Mouse (Mus musculus): Measurements from ENCODE around the gene Opn3. TPM values are rescaled to one million over a fixed set of nuclear protein-coding genes. Genes with fewer than 3 reads are reported as not detected.

Opn3 gene
- total and polyA plus RNA-seq, 3 experiments = 0.89 to 2.9 (median 1.6) TPM

GRCm38 (mm10) chr1:175708013-175708412 lies 15.4 kb upstream of the Opn3 start:
- Histone ChIP-seq H3K4me3 (replicated peaks in 1 of 3; ENCODE audit: low read depth in 2 of 3, low read length in 2 of 3, poor library complexity in 1 of 3) (no peak overlapping the region), H3K4me2 (ENCODE audit: insufficient read depth, low read depth, poor library complexity, severe bottlenecking) (no peak overlapping the region), H3K9ac (ENCODE audit: insufficient read depth, low read depth) (no peak overlapping the region), H3K4me1 (ENCODE audit: control insufficient read depth in 1 of 2, insufficient read depth in 2 of 2) (no peaks in the 10 kb centered on the region), H3K9me3 (replicated peaks; ENCODE audit: low read length) (no peaks in the 10 kb centered on the region), H3K79me2 (replicated peaks; ENCODE audit: control insufficient read depth, extremely low read depth, insufficient read depth, poor library complexity, severe bottlenecking) (no peaks in the 10 kb centered on the region), H3K36me3 (replicated peaks in 1 of 2; ENCODE audit: control insufficient read depth in 1 of 2, insufficient read depth in 1 of 2, low read length in 1 of 2) (no peaks in the 10 kb centered on the region), H3K27me3 (replicated peaks) (no peaks in the 10 kb centered on the region), H3K27ac (ENCODE audit: insufficient read depth, low read depth) (no peak overlapping the region)
- dilution Hi-C loops (cut with MboI; ENCODE audit: extremely low pct_ligation_motif_present, extremely low pct_unique_long_range_greater_than_20kb, low sequenced_read_pairs) (no loop called here), in situ Hi-C loops (cut with MboI; ENCODE audit: low pct_ligation_motif_present, low pct_unique_long_range_greater_than_20kb, low sequenced_read_pairs) (no loop called here)
- TF ChIP-seq CHD2 (IDR thresholded peaks at IDR 0.05; ENCODE audit: low read length) (no peak), SIN3A (IDR thresholded peaks at IDR 0.05; ENCODE audit: low read length) (no peak), CTCF (conservative IDR thresholded peaks at IDR 0.05 in 1 of 2, IDR thresholded peaks at IDR 0.05 in 1 of 2; ENCODE audit: low read depth in 2 of 2, low read length in 2 of 2) (no peak), ZNF384 (IDR thresholded peaks at IDR 0.05; ENCODE audit: low read depth, low read length) (no peak), POLR2A (IDR thresholded peaks at IDR 0.05; ENCODE audit: low read depth, low read length) (no peak), USF2 (conservative IDR thresholded peaks at IDR 0.05; ENCODE audit: low read depth, low read length) (no peak), CHD1 (IDR thresholded peaks at IDR 0.05; ENCODE audit: low read depth, low read length) (no peak), MAFK (IDR thresholded peaks at IDR 0.05; ENCODE audit: insufficient replicate concordance, low read length) (no peak), IRF4 (IDR thresholded peaks at IDR 0.05; ENCODE audit: low read depth, low read length) (no peak), MAZ (IDR thresholded peaks at IDR 0.05; ENCODE audit: low read depth, low read length) (no peak), NRF1 (IDR thresholded peaks at IDR 0.05; ENCODE audit: low read depth, low read length) (no peak), UBTF (IDR thresholded peaks at IDR 0.05; ENCODE audit: low read depth, low read length) (no peak), JUND (conservative IDR thresholded peaks at IDR 0.05; ENCODE audit: low read depth, low read length) (no peak), ZC3H11A (IDR thresholded peaks at IDR 0.05; ENCODE audit: low read depth, low read length) (no peak)
- DNase-seq (ENCODE audit: extremely low read depth) = no peak

DNA sequence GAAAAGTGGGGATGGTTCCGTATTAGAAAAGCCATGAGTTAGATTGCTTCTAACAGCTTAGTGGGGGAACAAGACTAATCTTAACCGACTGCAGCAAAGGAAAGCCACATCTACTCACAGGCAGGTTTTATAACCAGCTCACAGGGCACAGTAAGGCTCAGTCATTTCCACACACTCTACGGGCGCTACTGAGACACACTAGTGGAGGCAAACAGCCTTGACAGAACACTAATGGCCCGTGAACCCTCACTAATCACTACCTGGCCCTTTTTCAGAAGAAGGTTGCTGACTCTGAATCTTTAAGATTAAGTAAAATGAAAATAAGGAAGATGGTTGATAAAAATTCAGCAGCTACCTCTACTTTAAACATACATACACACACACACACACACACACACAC lies 15.0 kb upstream of the Opn3 start:
- H3K4me1 ChIP-seq (ENCODE audit: control insufficient read depth in 1 of 2, insufficient read depth in 2 of 2) = no peaks in the 10 kb centered on the region
- H3K27me3 ChIP-seq (replicated peaks) = no peaks in the 10 kb centered on the region
- no peak overlapping the region for H3K4me2 ChIP-seq (ENCODE audit: insufficient read depth, low read depth, poor library complexity, severe bottlenecking)
- in situ Hi-C loops (cut with MboI; ENCODE audit: low pct_ligation_motif_present, low pct_unique_long_range_greater_than_20kb, low sequenced_read_pairs) = no loop called here
- dilution Hi-C loops (cut with MboI; ENCODE audit: extremely low pct_ligation_motif_present, extremely low pct_unique_long_range_greater_than_20kb, low sequenced_read_pairs) = no loop called here
- no peak overlapping the region for H3K9ac ChIP-seq (ENCODE audit: insufficient read depth, low read depth)
- no peak overlapping the region for H3K4me3 ChIP-seq (replicated peaks in 1 of 3; ENCODE audit: low read depth in 2 of 3, low read length in 2 of 3, poor library complexity in 1 of 3)
- H3K36me3 ChIP-seq (replicated peaks in 1 of 2; ENCODE audit: control insufficient read depth in 1 of 2, insufficient read depth in 1 of 2, low read length in 1 of 2) = no peaks in the 10 kb centered on the region
- H3K79me2 ChIP-seq (replicated peaks; ENCODE audit: control insufficient read depth, extremely low read depth, insufficient read depth, poor library complexity, severe bottlenecking) = no peaks in the 10 kb centered on the region
- H3K27ac ChIP-seq (ENCODE audit: insufficient read depth, low read depth) = no peak overlapping the region
- no peaks in the 10 kb centered on the region for H3K9me3 ChIP-seq (replicated peaks; ENCODE audit: low read length)
- DNase-seq (ENCODE audit: extremely low read depth) = no peak
- TF ChIP-seq BHLHE40 (IDR thresholded peaks at IDR 0.05; ENCODE audit: low read depth, low read length) = no peak
- TF ChIP-seq ZC3H11A (IDR thresholded peaks at IDR 0.05; ENCODE audit: low read depth, low read length) = no peak
- no peak for TF ChIP-seq MXI1 (IDR thresholded peaks at IDR 0.05; ENCODE audit: low read depth, low read length)
- TF ChIP-seq USF1 (IDR thresholded peaks at IDR 0.05; ENCODE audit: low read depth, low read length) = no peak
- no peak for TF ChIP-seq ELF1 (IDR thresholded peaks at IDR 0.05; ENCODE audit: low read depth, low read length)
- no peak for TF ChIP-seq IRF4 (IDR thresholded peaks at IDR 0.05; ENCODE audit: low read depth, low read length)
- no peak for TF ChIP-seq NELFE (IDR thresholded peaks at IDR 0.05; ENCODE audit: low read depth, low read length)
- no peak for TF ChIP-seq SMC3 (IDR thresholded peaks at IDR 0.05; ENCODE audit: low read depth, low read length)
- TF ChIP-seq RCOR1 (conservative IDR thresholded peaks at IDR 0.05; ENCODE audit: low read depth, low read length) = no peak
- no peak for TF ChIP-seq JUN (IDR thresholded peaks at IDR 0.05; ENCODE audit: insufficient read depth, low read depth, low read length)
- TF ChIP-seq KAT2A (IDR thresholded peaks at IDR 0.05; ENCODE audit: insufficient replicate concordance, low read length) = no peak
- TF ChIP-seq MEF2A (IDR thresholded peaks at IDR 0.05; ENCODE audit: borderline replicate concordance, low read depth, low read length) = no peak
- no peak for TF ChIP-seq JUND (conservative IDR thresholded peaks at IDR 0.05; ENCODE audit: low read depth, low read length)
- TF ChIP-seq UBTF (IDR thresholded peaks at IDR 0.05; ENCODE audit: low read depth, low read length) = no peak
- TF ChIP-seq PAX5 (IDR thresholded peaks at IDR 0.05; ENCODE audit: low read length) = no peak
- no peak for TF ChIP-seq ZNF384 (IDR thresholded peaks at IDR 0.05; ENCODE audit: low read depth, low read length)
- TF ChIP-seq RAD21 (IDR thresholded peaks at IDR 0.05; ENCODE audit: low read depth, low read length) = no peak
- no peak for TF ChIP-seq ZKSCAN1 (IDR thresholded peaks at IDR 0.05; ENCODE audit: borderline replicate concordance, low read depth, low read length)

Measured in CH12.LX (cell line).